In genomic region chr7:4130686-4131452, GRCm38 (mm10) we compare ENCODE assay signal across 8 mouse cellular contexts. TPM values are rescaled to one million over a fixed set of nuclear protein-coding genes. Genes with fewer than 3 reads are reported as not detected.
A peak's percentile ranks its signal among the peaks of the same experiment; 100 is the strongest.
DNase-seq lines count a peak whose midpoint lies in the region; ATAC-seq lines count a peak whose summit lies in the region.

No protein-coding gene starts in this region.

- H3K36me3 ChIP-seq in hindbrain, embryonic 16.5 days (ENCODE audit: control insufficient read depth, insufficient read depth, low read length): peaks cover 12% of the 10 kb centered on the region

- ATAC-seq in hindbrain, embryonic 16.5 days: peak; percentile 57

- H3K4me3 ChIP-seq in hindbrain, embryonic 16.5 days (ENCODE audit: low read length): no peak overlapping the region

- peaks cover 8% of the 10 kb centered on the region; the same call in 1 of the 2 replicates for H3K4me1 ChIP-seq in hindbrain, embryonic 16.5 days (ENCODE audit: control insufficient read depth, insufficient read depth, low read depth, low read length)

- WGBS in hindbrain, embryonic 16.5 days: 26% methylated on average over 13 of the region's 13 CpGs

- intact Hi-C loops in left cerebral cortex, postnatal 25 days (cut with DNase I): loop anchor here (5.0 to 10.0 kb wide), 2 partner anchors 104 to 934 kb away; partner anchors contain the start of gene U2af2

- H3K9me3 ChIP-seq in hindbrain, embryonic 16.5 days (ENCODE audit: control insufficient read depth, low read length): no peaks in the 10 kb centered on the region

- no peaks in the 10 kb centered on the region for H3K27me3 ChIP-seq in hindbrain, embryonic 16.5 days (replicated peaks; ENCODE audit: control insufficient read depth, insufficient read depth, low read length)

- H3K27ac ChIP-seq in hindbrain, embryonic 16.5 days (ENCODE audit: low read depth, low read length): peak overlapping the region; percentile 31

- H3K4me2 ChIP-seq in hindbrain, embryonic 16.5 days (ENCODE audit: low read length): no peak overlapping the region

- no peak overlapping the region; the same call in 1 of the 2 replicates for H3K9ac ChIP-seq in hindbrain, embryonic 16.5 days (ENCODE audit: low read depth, low read length)

- peak; percentile 73 to 90 for DNase-seq in adrenal gland, adult (ENCODE audit: inconsistent age in 2 of 2, low spot score in 1 of 2)
- DNase-seq in adrenal gland, adult 8-10 months: no peak
- DNase-seq in cerebellum, adult 8-10 months: peak; percentile 83
- peak; percentile 78 to 85 for DNase-seq in frontal cortex, postnatal 36 days (ENCODE audit: low spot score in 2 of 2)
- DNase-seq in left cerebral cortex, postnatal 25 days (ENCODE audit: low spot score in 2 of 2): peak; percentile 86 to 88
- DNase-seq in mesoderm, embryonic 11.5 days (ENCODE audit: low read depth, low spot score): peak; percentile 90
- peak; percentile 63 for DNase-seq in spleen, adult 12 weeks (ENCODE audit: low spot score)

RNA-seq across cellular contexts. Expression of gene Leng8, which starts 6.0 kb away (rescaled TPM):
- 100 to 1,000 TPM in 3 of 4 experiments, 10 to 100 TPM in 1; 83.9 to 238 (median 155) TPM for total RNA-seq in adrenal gland, adult 8-10 months (2022)
- 57.4 and 75.4 TPM in 2 replicates for polyA plus RNA-seq in hindbrain, embryonic 16.5 days (2015; fragmentation: Nextera tagmentation; extraction: Ambion mirVana)
- 100 to 1,000 TPM; 120 to 142 TPM for total RNA-seq in left cerebral cortex, postnatal 25 days (2021)

RNA-seq across cellular contexts. Expression of gene Ttyh1, which starts 11.7 kb away (rescaled TPM):
- total RNA-seq in adrenal gland, adult 8-10 months (2022): 1 to 10 TPM in 3 of 4 experiments, under 1 TPM in 1; 0.80 to 2.0 (median 1.6) TPM
- 204 and 239 TPM in 2 replicates for polyA plus RNA-seq in hindbrain, embryonic 16.5 days (2015; fragmentation: Nextera tagmentation; extraction: Ambion mirVana)
- total RNA-seq in left cerebral cortex, postnatal 25 days (2021): 100 to 1,000 TPM; 743 to 807 TPM

RNA-seq across cellular contexts. Expression of gene Leng9, which starts 19.3 kb away (rescaled TPM):
- 10 to 100 TPM in 3 of 4 experiments, 1 to 10 TPM in 1; 9.7 to 13.0 (median 11.5) TPM for total RNA-seq in adrenal gland, adult 8-10 months (2022)
- polyA plus RNA-seq in hindbrain, embryonic 16.5 days (2015; fragmentation: Nextera tagmentation; extraction: Ambion mirVana): 6.0 and 6.8 TPM in 2 replicates
- 1 to 10 TPM; 6.8 to 7.2 TPM for total RNA-seq in left cerebral cortex, postnatal 25 days (2021)

RNA-seq across cellular contexts. Expression of gene Cdc42ep5, which starts 33.8 kb away (rescaled TPM):
- total RNA-seq in adrenal gland, adult 8-10 months (2022): 10 to 100 TPM; 26.9 to 41.0 (median 37.1) TPM
- polyA plus RNA-seq in hindbrain, embryonic 16.5 days (2015; fragmentation: Nextera tagmentation; extraction: Ambion mirVana): 8.5 and 9.7 TPM in 2 replicates
- 1 to 10 TPM; 1.4 to 1.9 TPM for total RNA-seq in left cerebral cortex, postnatal 25 days (2021)

Comparison
In these comparisons a context has a peak if more than half of its experiments do, and no peak if none do; other contexts are left out.
1. RNA of gene Ttyh1, which starts 11.7 kb away (total RNA-seq): 743 to 807 TPM in left cerebral cortex, postnatal 25 days; 0.80 to 2.0 TPM in adrenal gland, adult 8-10 months; every median in the first group is over 100 times any median in the second.